Mouse (Mus musculus) lung, postnatal 0 days (tissue): Measurements from ENCODE around the gene Clec4a3.

Experiments used
- CTCF ChIP-seq: IDR thresholded peaks from 2 replicates; pipeline ENCODE4 v1.5.1; 2016; ENCODE audit warnings: antibody characterized with exemption, mild to moderate bottlenecking
- EP300 ChIP-seq: IDR thresholded peaks from 2 replicates; pipeline ENCODE4 v1.6.1; 2016; ENCODE audit warnings: antibody characterized with exemption, mild to moderate bottlenecking, control low read depth

DNA sequence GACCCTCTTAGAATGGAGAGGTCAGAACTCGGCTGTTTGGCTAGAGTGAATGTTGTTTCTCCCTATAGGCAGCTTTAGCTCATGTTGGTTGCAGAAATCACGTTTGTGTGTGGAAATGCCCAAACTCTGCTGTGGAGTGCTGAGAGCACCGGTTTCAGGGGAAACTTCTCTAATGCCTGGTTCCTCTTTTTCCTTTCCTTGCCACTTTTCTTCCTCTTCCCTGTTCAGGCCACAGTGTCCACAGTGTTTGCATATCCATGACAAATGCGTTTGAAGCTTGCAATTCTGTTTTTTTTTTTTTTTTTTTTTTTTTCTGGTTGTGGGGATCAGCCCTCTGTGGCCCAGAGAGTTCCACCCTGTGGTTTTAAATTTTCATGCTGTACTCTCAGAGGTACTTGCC, 30.9 kb upstream of the Clec4a3 start, which contains the start of gene Clec4a1:
- TF ChIP-seq CTCF (no peak), EP300 (no peak)
